Mouse (Mus musculus): ENCODE data around the gene Nkain2. TPM values are rescaled to one million over a fixed set of nuclear protein-coding genes. Genes with fewer than 3 reads are reported as not detected.

The Nkain2 gene
- polyA plus RNA-seq, 1 experiment = not detected

- Histone ChIP-seq H3K27ac (ENCODE audit: insufficient read depth, low read length) (no peak overlapping the region), H3K4me1 (ENCODE audit: control insufficient read depth, insufficient read depth, low read length) (no peaks in the 10 kb centered on the region), H3K9me3 (replicated peaks; ENCODE audit: control insufficient read depth, insufficient read depth, low read length, poor library complexity, severe bottlenecking) (no peaks in the 10 kb centered on the region), H3K36me3 (ENCODE audit: control insufficient read depth, insufficient read depth, low read length, poor library complexity, severe bottlenecking) (no peaks in the 10 kb centered on the region), H3K27me3 (ENCODE audit: control insufficient read depth, insufficient read depth, low read length, poor library complexity, severe bottlenecking) (no peaks in the 10 kb centered on the region), H3K9ac (ENCODE audit: low read depth, poor library complexity, severe bottlenecking) (no peak overlapping the region), H3K4me3 (ENCODE audit: low read depth, low read length) (no peak overlapping the region)
- TF ChIP-seq POLR2A (IDR thresholded peaks at IDR 0.05; ENCODE audit: insufficient read depth, low read length) (no peak), EP300 (IDR thresholded peaks at IDR 0.05; ENCODE audit: insufficient read depth, low read depth, low read length) (no peak), CTCF (IDR thresholded peaks at IDR 0.05; ENCODE audit: low read depth, low read length) (no peak)
These were observed 860.3 kb downstream of the Nkain2 start for GRCm38 (mm10) chr10:32029996-32030395.

DNA sequence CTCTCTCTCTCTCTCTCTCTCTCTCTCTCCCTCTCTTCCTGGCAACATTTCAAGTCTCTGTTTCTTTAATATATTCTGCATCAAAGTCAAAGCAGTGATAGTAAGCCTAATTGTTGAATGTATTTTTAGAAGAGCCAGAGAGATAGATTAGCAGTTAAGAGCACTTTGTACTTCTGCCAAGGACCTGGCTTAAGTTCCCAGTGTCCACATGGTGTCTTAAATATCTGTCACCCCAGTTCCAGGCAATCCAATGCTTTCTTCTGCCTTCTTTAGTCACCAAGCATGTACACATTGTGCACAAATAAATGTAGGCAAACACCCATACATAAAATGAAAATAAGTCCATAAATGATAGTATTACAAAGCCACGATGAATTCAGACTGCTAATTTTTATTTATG is 871.9 kb downstream of the Nkain2 start:
- no peak overlapping the region for H3K27ac ChIP-seq (ENCODE audit: insufficient read depth, low read length)
- TF ChIP-seq POLR2A (IDR thresholded peaks at IDR 0.05; ENCODE audit: insufficient read depth, low read length) = no peak
- TF ChIP-seq EP300 (IDR thresholded peaks at IDR 0.05; ENCODE audit: insufficient read depth, low read depth, low read length) = no peak
- TF ChIP-seq CTCF (IDR thresholded peaks at IDR 0.05; ENCODE audit: low read depth, low read length) = no peak
- no peaks in the 10 kb centered on the region for H3K4me1 ChIP-seq (ENCODE audit: control insufficient read depth, insufficient read depth, low read length)
- H3K27me3 ChIP-seq (ENCODE audit: control insufficient read depth, insufficient read depth, low read length, poor library complexity, severe bottlenecking) = no peaks in the 10 kb centered on the region
- no peaks in the 10 kb centered on the region for H3K36me3 ChIP-seq (ENCODE audit: control insufficient read depth, insufficient read depth, low read length, poor library complexity, severe bottlenecking)
- H3K9me3 ChIP-seq (replicated peaks; ENCODE audit: control insufficient read depth, insufficient read depth, low read length, poor library complexity, severe bottlenecking) = no peaks in the 10 kb centered on the region
- H3K9ac ChIP-seq (ENCODE audit: low read depth, poor library complexity, severe bottlenecking) = no peak overlapping the region
- H3K4me3 ChIP-seq (ENCODE audit: low read depth, low read length) = no peak overlapping the region

DNA sequence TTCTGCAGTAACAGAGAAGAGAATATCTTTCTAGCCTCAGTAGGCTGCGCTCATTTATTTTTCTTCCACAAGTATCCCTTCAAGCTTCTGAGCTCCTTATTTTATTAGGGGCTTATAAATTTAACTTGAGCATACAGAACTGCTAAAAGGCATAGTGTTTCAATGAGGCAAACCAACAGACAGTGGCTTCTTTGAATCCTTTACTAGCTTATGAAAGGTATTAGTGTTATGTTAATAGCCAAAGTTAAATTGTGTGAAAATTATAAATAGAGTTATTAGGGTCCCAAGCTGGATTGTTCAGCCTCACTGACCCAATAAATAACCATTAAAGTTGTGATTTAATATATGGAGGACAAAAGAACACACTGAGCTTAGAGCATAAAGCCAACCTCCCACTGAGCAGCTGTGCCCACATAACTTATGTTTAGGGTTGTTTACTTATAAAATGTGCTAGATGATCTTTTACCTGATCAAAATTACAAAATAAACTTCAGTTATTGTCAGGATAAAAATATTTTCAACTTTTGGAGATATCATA is 889.0 kb downstream of the Nkain2 start:
- Histone ChIP-seq H3K4me3 (ENCODE audit: low read depth, low read length) (no peak overlapping the region), H3K36me3 (ENCODE audit: control insufficient read depth, insufficient read depth, low read length, poor library complexity, severe bottlenecking) (no peaks in the 10 kb centered on the region), H3K4me1 (ENCODE audit: control insufficient read depth, insufficient read depth, low read length) (no peaks in the 10 kb centered on the region), H3K9ac (ENCODE audit: low read depth, poor library complexity, severe bottlenecking) (no peak overlapping the region), H3K9me3 (replicated peaks; ENCODE audit: control insufficient read depth, insufficient read depth, low read length, poor library complexity, severe bottlenecking) (no peaks in the 10 kb centered on the region), H3K27ac (ENCODE audit: insufficient read depth, low read length) (no peak overlapping the region), H3K27me3 (ENCODE audit: control insufficient read depth, insufficient read depth, low read length, poor library complexity, severe bottlenecking) (no peaks in the 10 kb centered on the region)
- TF ChIP-seq EP300 (IDR thresholded peaks at IDR 0.05; ENCODE audit: insufficient read depth, low read depth, low read length) = no peak
- no peak for TF ChIP-seq POLR2A (IDR thresholded peaks at IDR 0.05; ENCODE audit: insufficient read depth, low read length)
- TF ChIP-seq CTCF (IDR thresholded peaks at IDR 0.05; ENCODE audit: low read depth, low read length) = no peak

DNA sequence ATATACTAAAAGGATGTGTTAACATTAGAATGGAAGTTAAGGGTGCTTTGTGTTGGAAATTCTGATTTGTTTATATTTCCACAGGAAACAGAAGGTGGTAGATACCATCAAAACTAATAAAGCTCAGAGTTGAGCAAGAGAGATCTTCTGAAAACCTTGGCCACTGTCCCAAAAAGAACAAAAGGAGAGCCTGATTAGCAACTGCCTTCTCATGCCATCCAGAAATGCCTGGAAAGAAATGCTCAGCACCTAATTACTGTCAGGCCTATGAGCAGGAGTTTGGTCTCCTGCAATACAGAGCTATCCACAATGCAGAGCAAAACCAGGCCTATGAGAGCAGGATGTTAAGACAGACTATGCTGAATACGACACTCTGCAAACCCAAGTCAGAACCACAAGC is 897.1 kb downstream of the Nkain2 start:
- no peaks in the 10 kb centered on the region for H3K9me3 ChIP-seq (replicated peaks; ENCODE audit: control insufficient read depth, insufficient read depth, low read length, poor library complexity, severe bottlenecking)
- H3K27ac ChIP-seq (ENCODE audit: insufficient read depth, low read length) = no peak overlapping the region
- H3K27me3 ChIP-seq (ENCODE audit: control insufficient read depth, insufficient read depth, low read length, poor library complexity, severe bottlenecking) = no peaks in the 10 kb centered on the region
- H3K4me1 ChIP-seq (ENCODE audit: control insufficient read depth, insufficient read depth, low read length) = no peaks in the 10 kb centered on the region
- H3K36me3 ChIP-seq (ENCODE audit: control insufficient read depth, insufficient read depth, low read length, poor library complexity, severe bottlenecking) = no peaks in the 10 kb centered on the region
- no peak for TF ChIP-seq POLR2A (IDR thresholded peaks at IDR 0.05; ENCODE audit: insufficient read depth, low read length)
- no peak for TF ChIP-seq CTCF (IDR thresholded peaks at IDR 0.05; ENCODE audit: low read depth, low read length)
- TF ChIP-seq EP300 (IDR thresholded peaks at IDR 0.05; ENCODE audit: insufficient read depth, low read depth, low read length) = no peak
- H3K4me3 ChIP-seq (ENCODE audit: low read depth, low read length) = no peak overlapping the region
- no peak overlapping the region for H3K9ac ChIP-seq (ENCODE audit: low read depth, poor library complexity, severe bottlenecking)

GRCm38 (mm10) chr10:31978387-31978786 is 911.9 kb downstream of the Nkain2 start:
- Histone ChIP-seq H3K36me3 (ENCODE audit: control insufficient read depth, insufficient read depth, low read length, poor library complexity, severe bottlenecking) (no peaks in the 10 kb centered on the region), H3K4me1 (ENCODE audit: control insufficient read depth, insufficient read depth, low read length) (no peaks in the 10 kb centered on the region), H3K9me3 (replicated peaks; ENCODE audit: control insufficient read depth, insufficient read depth, low read length, poor library complexity, severe bottlenecking) (no peaks in the 10 kb centered on the region), H3K27me3 (ENCODE audit: control insufficient read depth, insufficient read depth, low read length, poor library complexity, severe bottlenecking) (no peaks in the 10 kb centered on the region), H3K4me3 (ENCODE audit: low read depth, low read length) (no peak overlapping the region), H3K9ac (ENCODE audit: low read depth, poor library complexity, severe bottlenecking) (no peak overlapping the region), H3K27ac (ENCODE audit: insufficient read depth, low read length) (no peak overlapping the region)
- TF ChIP-seq CTCF (IDR thresholded peaks at IDR 0.05; ENCODE audit: low read depth, low read length) (no peak), EP300 (IDR thresholded peaks at IDR 0.05; ENCODE audit: insufficient read depth, low read depth, low read length) (no peak), POLR2A (IDR thresholded peaks at IDR 0.05; ENCODE audit: insufficient read depth, low read length) (no peak)

DNA sequence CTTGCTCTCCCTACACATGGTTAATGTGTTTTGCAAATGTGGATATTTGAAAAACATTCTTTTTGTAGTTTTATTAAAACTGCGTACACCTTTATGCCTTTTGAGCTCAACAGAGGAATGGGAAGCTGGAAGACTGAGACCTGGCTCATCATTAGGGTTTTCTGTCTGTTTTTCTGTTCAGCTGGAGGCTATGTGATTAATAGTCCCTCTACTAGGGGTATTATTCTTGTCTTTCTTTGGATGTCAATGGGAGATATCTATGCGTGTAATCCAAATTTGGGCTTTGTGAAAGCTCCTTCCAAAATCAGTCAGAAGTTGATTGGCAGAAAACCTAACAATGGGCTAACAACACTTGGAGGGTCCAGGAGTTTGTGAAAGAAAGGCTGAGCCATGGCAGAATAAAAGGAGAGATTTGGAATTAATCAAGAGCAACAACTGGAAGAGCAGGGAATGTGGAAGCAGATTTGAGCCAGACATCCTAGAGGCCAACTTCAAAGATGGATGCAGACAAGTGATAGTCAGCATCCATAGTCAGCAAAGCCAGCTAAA is 943.0 kb downstream of the Nkain2 start:
- Histone ChIP-seq H3K9ac (ENCODE audit: low read depth, poor library complexity, severe bottlenecking) (no peak overlapping the region), H3K4me3 (ENCODE audit: low read depth, low read length) (no peak overlapping the region), H3K36me3 (ENCODE audit: control insufficient read depth, insufficient read depth, low read length, poor library complexity, severe bottlenecking) (no peaks in the 10 kb centered on the region), H3K27ac (ENCODE audit: insufficient read depth, low read length) (no peak overlapping the region), H3K27me3 (ENCODE audit: control insufficient read depth, insufficient read depth, low read length, poor library complexity, severe bottlenecking) (no peaks in the 10 kb centered on the region), H3K9me3 (replicated peaks; ENCODE audit: control insufficient read depth, insufficient read depth, low read length, poor library complexity, severe bottlenecking) (no peaks in the 10 kb centered on the region), H3K4me1 (ENCODE audit: control insufficient read depth, insufficient read depth, low read length) (no peaks in the 10 kb centered on the region)
- TF ChIP-seq POLR2A (IDR thresholded peaks at IDR 0.05; ENCODE audit: insufficient read depth, low read length) = no peak
- TF ChIP-seq CTCF (IDR thresholded peaks at IDR 0.05; ENCODE audit: low read depth, low read length) = no peak
- no peak for TF ChIP-seq EP300 (IDR thresholded peaks at IDR 0.05; ENCODE audit: insufficient read depth, low read depth, low read length)
